Mouse (Mus musculus): ENCODE measurements around the gene Rtcb.
A peak's percentile ranks its signal among the peaks of the same experiment; 100 is the strongest.

The Rtcb gene

DNA sequence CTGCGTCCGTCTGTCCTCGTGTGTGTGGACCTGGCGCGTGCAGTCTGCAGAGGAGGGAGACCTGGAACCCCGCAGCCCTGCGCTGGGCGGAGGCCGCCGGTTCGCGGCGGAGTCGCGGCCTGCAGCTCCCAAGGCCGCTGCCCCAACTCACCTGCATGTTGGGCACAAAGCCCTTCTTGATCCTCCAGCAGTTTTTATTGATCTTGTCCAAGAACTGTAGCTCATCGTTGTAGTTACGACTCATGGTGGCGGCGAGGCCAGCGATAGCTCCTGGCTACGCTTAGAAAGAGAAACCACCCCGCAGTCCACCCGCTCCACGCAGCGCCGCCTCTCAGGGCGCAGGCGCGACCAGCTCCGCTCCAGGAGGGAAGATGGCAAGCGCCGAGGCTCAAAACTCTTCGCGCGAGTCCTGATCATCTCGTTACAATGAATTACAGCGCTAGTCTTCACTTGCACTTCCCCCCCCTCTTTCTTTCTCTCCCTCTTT is at the start of gene Rtcb:
TSS of gene Rtcb (minus strand) at position 360 of the 487 bp plus-strand sequence.
- peak; percentile 97 for DNase-seq (ENCODE audit: low spot score)

DNA sequence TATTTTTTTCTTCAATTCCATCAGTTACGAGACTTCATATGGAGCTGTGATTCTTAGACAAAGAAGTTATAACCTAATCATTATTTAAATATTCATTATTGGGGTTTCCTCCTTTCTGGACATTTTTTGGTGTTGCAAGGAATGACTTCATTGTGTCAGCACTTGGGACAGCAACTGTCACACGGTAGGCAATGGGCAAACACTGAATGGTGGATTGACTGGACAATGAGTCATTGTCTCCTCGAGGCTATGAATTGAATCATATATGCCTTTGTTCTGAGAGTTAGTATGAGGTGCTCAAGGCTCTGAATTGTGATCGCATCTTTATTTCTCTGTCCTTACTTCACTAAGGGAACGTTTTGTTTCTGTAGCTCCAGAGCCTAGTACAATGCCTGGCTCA is 48.8 kb upstream of the Rtcb start:
- DNase-seq (ENCODE audit: low spot score) = no peak

DNA sequence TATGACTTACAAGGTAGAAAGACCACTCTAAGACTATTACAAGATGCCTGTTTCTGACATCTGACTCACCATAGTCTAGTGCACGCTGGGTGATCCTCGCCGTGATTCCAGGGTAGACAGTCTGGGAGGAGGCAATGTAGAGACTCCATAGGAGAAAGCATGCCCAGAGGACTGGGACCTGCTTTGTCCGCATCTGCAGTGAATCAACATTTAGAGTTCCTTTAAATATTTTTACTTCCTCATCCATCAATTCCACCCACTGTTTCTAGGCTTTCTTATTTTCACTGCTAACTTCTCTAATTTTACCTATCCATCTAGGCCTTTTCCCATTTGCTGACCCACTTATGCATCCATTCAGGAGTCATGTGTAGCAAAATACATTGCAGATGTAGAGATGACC is 42.8 kb upstream of the Rtcb start:
- no peak for DNase-seq (ENCODE audit: low spot score)

DNA sequence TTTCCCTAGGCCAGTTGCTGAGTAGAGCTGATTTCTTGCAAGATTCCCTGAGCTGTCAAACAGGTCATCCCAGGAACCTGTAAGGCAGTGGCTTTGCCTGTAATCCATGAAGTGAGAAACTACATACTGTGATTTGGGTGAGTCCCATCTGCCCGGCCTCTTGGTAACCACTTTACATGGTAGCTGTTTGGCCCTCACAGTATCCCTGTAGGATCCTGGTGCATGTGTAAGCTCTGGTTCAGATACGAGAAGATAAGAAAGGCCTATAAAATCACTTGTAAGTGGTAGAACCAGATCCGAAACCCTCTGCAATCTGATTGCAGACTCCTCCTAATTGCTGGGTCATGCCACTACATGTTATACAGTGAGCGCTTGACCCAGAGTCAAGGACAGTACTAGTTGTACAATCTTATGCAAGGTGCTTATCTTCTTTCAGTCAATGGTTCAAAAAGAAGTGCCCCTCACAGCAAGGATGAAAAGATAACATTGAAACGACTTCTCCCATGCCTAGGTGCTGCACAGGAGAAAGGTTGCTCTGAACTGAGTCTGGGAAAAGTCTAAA is 37.0 kb upstream of the Rtcb start:
- DNase-seq (ENCODE audit: low spot score) = no peak

DNA sequence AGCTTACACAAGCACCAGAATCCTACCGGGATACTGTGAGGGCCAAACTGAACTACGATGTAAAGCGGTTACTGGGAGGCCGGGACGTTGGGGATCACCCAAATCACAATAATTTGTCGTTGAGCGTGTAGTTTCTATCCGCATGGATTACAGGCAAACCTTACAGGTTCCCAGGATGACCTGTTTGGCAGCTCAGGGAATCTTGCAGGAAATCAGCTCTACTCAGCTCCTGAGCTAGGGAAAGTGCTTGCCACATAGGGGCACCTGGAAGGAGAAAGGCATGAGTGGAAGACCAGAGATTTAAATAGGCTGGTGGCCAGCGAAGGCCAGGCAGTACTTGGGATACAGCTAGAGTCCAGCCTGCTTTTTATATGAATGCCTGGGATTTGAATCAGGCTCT is 36.2 kb upstream of the Rtcb start:
- DNase-seq (ENCODE audit: low spot score) = no peak

DNA sequence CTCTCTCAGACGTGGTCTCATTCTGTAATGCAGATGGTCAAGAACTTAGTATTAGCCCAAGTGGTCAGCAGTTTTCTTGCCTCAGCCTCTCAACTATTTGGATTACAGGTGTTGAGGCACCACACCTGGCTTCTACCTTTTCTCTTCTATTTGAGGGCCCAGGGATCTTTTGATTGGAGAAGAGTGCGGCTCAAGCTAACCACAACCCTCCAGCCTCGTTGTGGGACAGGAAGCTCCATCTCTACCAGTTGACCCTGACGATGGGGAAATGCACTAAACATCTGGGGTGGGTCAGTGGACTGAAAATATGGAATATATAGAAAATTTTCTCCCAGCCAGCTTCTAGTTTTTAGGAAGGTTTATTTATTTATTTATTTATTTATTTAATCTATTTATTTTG is 34.8 kb upstream of the Rtcb start:
- no peak for DNase-seq (ENCODE audit: low spot score)

DNA sequence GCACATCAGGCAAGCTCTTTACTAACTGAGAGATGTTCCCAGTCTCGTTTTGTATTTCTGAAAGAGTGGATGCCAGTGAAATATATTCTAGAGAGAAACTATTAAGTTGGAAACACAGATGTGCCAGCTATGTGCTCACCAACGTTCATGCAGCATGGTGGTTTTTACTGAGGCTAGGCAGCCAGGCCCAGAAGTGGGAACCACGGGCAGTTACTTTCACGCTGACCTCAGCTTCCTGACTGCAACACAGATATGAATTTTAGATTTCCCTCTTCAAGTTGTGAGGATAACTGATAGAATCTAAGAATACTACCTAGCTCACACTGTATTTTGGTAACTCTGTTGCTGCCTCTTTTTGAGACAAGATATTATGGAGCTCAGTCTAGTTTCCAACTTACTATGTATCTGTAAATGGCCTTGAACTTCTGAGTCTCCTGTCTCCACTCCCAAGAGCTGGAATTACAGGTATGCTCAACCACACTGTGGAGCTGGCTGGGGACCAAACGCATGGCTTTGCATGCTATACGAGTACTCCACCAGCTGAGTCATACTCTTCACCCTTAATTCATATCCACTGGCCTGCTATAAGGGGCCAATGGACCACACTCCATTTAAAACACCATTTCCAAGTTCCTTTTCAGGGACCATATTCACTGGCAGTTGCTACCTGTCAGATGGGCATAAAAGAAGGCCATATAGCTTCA is 31.9 kb upstream of the Rtcb start:
- DNase-seq (ENCODE audit: low spot score) = no peak

DNA sequence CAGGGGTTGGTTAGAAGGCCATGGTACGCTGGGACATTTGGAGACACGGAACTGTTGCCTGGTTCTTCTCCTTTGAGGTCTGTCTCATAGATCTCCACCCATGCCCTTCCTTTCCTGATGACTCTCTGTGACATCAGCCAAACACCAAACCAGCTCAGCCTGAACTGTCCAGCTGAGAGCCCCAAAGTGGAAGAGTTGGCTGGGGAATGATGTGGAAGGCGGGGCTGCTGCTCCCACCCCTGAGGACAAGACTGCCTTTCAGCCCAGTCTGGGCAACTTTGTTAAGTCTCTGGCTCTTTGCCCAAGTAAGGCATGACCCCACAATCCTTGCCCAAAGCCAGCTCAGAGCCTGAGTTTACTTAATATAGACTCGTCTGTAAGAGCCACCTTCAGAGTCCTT is 15.3 kb upstream of the Rtcb start:
- DNase-seq (ENCODE audit: low spot score) = no peak

DNA sequence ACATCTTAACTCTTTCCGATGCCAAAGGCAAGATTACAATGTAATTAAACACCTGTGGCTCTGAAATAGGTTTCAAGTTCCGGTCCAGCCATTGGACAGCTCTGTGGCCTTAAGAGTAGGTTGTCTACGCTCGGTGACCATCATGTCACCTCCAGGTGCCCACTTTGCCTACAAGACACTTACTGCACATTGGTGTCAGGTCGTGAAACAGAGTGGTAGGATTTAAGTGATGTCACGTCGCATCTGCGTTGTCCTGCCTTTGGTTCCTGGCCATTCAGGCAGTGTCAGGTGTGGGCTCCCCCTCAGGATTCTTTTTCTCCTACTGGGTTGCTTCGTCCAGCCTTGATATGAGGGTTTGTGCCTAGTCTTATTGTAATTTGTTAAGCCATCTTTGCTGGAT is 14.2 kb upstream of the Rtcb start:
- DNase-seq (ENCODE audit: low spot score) = no peak

DNA sequence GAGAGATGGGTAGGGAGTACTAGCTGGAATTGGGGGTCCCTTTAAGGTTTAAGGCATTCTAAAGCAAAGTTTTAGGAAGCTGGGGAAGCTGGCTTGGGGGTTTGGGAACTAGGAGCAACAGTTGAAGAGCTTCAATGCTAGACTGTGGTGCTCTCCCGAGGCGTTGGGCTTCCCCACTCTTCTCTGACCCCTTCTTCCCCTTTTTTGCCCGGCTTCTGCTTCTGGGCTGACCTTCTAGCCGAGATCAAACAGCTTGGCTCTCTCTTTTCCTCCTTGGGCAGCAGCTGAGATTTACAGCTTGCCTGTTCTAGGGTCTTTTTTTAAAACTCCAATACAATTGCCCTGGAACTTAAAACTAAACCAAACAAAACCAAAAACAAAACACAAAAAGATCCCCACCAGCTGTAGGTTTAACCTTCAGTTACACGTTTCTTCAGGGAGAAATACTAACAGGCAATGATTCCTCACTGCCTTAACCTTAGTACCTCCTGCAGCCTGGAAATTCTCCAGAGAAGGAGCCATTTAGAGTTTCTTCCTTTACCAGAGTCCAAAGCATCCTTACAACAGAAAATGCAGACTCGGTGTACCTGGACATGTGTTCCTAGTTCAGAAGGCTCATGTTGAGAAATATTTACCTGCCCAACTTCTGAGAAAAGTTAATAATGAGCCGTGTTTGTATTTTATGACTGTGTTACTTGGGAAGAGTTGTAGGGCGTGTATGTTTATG is 12.4 kb upstream of the Rtcb start:
- DNase-seq (ENCODE audit: low spot score) = no peak

DNA sequence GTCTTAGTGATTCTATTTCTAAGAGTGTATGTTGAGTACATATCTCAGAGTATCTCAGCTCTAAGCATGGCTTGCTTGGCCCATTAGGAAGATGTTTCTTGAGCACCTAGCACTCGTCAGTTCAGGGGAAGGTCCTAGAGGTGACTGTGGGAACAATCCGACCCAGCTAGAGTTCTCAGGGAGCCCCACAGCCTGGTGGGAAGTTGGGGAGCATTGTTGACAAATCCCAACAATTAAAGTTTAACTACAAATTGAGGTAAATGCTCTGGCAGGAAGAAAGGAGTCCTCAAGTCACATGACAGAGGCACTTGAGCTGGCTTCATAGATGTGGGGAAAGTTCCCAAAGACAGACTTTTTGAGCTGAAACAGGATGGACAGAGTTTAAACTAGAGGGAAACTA is 11.1 kb upstream of the Rtcb start:
- no peak for DNase-seq (ENCODE audit: low spot score)

DNA sequence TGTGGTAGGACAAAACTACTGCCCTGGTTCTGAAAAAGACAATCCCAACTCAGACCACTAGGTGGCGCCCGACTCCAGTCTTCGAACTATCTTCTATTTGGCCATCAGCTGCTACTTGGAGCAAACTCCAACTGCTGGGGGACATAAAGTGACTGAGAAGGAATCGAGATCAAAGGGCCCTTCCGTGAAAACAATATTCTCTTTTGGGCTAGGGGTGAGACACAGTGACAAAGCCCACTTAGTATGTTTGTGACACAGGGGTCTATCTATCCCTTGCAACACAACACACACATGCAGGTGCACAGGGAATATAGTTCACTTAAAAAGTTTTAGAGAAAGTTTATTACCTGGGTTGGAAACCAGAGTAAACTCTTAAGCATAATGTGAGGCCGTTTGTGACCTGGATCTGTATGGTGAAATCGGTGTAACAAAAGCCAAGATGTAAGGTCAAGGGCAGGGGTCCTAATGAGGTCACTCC is 10.6 kb upstream of the Rtcb start:
- peak; percentile 68 for DNase-seq (ENCODE audit: low spot score)

DNA sequence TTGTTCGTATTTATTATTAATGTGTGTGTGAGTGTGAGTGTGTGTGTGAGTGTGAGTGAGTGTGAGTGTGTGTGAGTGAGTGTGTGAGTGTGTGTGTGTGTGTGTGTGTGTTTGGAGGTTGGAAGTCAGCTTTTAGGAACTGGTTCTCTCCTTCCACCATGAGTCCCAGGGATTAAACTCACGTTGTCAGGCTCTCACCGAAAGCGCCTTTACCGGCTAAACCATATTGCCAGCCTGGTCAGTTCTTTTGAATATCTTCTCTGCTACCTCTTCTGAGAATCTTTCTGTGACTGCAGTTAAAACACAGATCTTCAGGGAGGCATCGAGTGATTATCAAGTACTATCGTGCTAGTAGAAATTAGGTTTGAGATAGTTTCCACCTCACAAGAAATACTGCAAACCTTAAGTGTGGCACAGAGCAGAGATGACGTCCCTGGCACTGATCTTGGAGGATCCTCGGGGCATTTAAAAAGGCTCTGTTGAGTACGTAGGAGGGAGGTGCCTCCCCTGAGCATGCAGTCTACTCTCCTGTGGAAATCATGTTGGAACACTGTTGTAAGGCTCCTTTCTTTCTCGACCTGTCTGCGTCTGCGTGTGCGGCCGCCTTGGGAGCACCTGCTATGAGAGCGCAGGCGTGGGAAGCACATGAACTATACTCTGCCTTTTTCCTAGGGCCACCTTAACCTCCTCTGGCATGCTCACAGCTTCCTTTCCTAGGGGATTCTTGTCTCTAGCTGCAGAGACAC is 10.0 kb upstream of the Rtcb start:
- no peak for DNase-seq (ENCODE audit: low spot score)

DNA sequence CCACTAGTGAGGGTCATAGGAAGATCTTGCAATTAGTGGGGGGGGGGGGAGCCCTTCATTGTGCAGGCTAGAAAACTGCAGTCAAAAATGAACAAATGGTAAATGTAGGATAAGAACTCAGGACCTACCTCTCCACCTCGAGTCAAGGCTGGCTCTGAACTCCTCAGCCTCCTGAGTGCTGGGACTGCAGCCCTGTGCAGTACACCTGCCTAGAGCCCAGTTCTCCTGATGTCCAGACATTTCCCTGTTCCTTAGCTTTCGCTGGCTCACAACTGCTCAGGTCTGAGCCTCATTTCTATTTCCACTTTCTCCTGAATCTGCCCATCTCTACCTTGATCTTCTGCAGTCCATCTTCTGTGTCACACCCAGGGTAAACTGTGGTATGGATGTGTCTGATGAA is 8.9 kb upstream of the Rtcb start:
- no peak for DNase-seq (ENCODE audit: low spot score)

DNA sequence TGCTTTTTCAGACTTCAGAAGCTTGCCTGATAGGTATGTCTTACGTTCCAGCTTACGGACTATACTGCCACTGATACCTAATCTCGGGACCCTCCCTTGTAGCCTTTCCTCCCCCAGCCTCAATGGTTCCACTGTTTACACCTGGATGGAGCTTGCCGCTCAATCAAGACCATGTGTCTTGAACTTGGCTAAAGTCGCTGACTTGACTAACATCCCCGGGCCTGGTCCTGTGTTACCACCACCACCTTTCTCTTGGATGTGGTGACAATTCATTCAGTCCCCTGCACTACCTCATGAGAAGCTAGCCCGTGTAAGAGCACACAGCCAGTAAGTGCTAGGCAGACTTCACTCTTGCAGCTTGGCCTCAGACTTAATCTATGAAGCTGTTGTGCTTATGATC is 6.7 kb upstream of the Rtcb start:
- DNase-seq (ENCODE audit: low spot score) = no peak

DNA sequence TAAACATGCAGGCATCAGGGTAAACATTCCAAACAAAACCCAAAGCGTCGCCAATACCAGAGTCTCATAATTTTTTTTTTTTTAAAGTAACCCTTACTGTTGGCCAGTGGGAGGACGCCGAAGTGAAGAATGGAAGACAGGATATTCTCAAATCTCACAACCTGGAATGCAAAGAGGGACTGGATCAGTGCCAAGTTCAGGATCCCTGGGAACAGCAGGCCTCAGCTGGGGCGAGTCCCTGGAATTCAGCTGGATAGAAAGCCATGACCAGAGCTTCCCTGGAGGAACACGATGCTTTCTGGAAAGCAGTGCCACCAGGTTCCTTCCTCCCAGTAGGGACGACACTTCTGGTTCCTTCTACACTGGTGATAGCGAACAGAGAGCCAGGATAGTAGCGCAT is 5.3 kb upstream of the Rtcb start:
- peak; percentile 26 for DNase-seq (ENCODE audit: low spot score)

DNA sequence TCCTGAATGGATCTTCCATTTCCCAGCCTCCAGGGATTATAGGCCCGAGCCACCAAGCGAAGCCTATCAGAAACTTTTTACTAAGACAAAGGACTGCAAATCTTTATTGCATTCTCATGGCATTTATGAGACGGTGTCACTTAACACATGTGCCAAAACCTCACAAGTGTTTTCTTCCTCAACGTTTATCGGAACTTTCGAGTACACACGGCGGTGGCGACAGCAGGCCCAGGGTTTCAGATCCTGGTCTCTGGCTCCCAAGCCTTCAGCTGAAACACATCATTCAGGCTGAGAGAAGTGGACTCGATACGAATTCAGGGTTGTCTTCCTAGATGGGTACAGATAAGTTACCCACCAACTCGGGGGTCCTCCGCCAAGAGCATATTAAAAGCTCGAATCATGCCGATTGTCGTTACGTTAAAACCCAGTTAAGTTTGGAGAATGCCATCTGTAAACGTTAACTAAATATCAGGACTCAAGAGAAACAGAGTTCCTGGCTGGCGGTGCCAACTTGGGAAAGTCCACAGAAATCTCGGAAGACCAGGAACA is 678 bp downstream of the Rtcb start:
- DNase-seq (ENCODE audit: low spot score) = no peak

DNA sequence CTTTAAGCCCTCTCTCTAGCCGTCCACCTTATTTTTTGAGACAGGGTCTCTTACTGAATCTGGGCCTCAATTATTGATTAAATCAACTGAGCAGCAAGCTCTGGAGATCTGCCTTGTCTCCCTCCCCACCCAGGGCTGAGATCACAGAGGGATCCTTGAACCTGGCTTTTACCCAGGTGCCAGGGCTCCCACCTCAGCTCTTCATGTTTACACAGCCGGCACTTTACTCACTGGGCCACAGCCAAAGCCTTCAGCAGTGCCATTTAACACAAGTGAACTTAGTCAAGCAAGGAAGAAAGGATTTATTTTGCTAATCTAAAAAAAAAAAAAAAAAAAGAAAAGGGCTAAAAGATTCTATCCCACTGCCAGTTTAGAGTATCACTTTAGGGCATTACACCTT is 3.2 kb downstream of the Rtcb start:
- DNase-seq (ENCODE audit: low spot score) = no peak

DNA sequence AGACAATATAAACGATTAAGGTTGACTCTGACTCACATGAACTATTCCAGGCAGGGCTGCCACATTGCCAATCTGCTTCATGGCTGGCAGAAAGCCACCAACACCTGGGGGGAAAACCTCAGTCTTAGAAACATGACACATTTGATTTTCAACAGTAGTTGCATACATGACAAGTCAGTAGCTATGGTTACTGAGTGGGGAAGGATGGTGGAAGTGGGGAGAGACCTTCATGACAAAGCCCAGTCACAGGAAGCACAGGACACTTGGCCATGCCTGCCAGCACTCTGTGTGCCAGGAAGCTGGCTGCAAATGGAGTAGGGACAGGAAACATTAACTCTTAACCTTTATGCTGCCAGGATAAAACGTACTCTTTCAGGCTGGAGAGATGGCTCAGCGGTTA is 4.2 kb downstream of the Rtcb start:
- no peak for DNase-seq (ENCODE audit: low spot score)

DNA sequence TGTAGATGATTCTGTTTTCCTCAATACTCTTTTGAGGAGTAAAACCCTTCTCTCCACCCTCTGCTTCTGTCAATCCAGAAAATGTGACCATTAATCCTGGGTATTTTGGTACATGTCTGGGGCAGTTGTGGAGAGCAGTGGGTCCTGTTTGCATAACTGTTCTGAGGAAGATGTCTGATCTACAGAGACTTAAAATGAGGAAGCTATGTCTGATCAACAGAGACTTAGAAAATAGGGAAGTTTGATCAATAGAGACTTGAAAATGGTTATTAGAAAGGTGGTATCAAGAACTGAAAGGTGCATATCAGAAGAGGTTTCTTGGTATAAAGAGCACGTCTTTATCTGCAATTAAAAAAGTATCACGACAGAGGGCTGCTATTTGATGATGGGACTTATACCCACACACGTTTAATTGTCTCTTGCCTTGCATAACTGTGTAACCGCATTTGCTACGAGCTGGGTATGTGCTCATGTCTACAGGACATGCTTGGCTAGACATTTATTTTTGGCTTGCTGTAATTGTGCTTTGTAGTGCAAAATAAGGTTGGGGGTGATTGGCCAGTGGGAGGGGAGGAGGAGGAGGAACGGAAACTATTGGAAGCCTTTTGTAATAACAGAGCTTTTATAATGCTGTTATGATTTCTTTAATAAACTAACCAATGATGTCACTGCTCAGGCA is 5.7 kb downstream of the Rtcb start:
- DNase-seq (ENCODE audit: low spot score) = no peak

DNA sequence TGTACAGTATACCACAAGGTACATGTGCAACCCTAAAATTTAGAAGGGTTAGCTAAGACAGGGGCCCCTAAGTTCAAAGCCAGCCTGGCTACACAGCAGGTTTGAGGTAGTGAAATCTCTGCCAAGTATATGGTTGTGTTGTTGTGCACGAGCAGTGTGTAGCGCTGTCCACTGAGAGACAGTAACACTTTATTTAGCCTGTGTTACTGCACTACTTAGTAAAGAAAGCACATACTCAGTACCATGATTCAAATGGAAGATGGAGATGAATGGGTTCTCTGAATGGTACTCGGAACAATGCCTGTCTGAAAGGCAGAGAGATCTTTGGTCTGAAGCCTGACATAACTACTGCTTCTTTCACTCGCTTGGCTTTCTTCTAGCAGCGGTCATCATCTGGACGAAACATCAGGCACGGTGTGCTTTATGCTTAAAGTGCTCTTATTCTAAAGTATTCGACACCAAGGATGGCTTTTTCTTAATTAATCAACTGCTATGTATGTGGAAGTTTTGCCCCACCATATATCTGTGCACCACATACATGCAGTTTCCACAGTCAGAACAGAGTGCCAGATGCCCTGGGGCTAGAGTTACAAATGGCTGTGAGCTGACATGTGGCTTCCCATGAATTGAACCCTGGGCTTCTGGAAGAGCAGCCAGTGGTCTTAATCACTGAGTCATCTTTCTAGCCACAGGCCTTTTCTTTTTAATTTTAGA is 9.0 kb downstream of the Rtcb start:
- DNase-seq (ENCODE audit: low spot score) = no peak

All from testis, postnatal 14 days (tissue).